Mouse (Mus musculus) gastrocnemius, adult 18-20 months (tissue): ENCODE measurements at regions not wholly inside any gene's neighbourhood (a gene's known extent, or its start where the extent isn't known, plus 50 kb on each side); places are given as distances from the start of the nearest gene placed in this dataset.

Experiments used
- DNase-seq: peaks from one replicate; pipeline ENCODE4 v3.0.0; 2021; ENCODE audit warnings: low spot score

DNA sequence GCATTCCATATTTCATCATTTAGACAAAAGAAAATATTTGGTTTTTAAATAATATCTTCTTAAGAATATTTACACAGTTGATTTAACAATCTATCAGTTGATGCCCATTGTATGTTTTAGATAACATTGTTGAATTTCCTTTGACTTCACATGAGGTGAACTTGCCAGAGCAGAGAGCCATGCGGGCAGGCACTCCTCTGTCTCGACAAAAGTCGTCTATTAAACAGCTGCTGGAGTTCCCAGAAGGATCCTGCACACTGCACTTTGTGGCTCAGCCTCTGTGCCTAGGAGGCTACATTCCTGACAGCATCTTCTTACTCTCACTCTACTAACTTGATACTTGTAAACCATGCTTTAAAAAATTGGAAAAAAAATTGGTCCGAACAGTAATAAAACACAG is 221.7 kb upstream of the Pde3a start:
- no peak for DNase-seq

- DNase-seq: no peak
Observed at GRCm38 (mm10) chr6:141027787-141028186, 221.3 kb upstream of the Pde3a start.

DNA sequence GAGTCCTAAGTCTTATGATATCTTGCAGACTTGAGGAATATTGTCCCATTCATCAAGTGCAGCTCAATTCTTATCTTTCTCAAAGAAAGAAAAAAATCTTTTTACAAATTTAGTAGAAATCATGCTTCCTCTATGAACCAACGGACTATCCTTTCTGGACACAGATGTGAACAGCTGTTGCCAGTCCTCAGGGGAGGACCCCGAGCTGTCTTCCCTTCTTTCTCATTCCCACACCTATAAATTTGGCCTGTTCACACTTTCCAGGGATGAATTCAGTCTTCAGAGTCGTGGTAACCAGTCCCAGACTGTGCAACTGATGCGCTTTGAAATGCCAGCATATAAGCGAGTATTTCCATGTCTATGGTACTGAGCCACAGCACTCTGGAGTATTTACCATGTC is 214.2 kb upstream of the Pde3a start:
- DNase-seq: no peak

DNA sequence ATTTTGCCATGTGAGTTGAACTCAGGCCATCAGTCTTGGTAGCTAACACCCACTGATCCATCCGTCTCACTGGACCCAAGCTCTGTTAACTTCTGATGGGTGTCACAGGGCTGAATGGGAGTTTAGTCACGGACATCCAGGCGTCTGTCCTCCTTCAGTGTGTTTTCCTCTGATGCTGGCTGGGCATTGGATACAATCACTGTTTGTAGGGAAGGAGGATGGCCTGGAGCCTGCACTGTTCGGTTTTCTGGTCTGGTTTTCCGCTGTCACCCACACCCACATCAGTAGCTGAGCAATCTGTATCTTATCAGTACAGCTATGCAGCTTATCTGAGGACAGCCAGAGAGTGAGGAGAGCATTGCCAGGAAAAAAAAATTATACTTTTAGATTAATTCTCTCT is 207.7 kb upstream of the Pde3a start:
- peak; percentile 2 for DNase-seq

DNA sequence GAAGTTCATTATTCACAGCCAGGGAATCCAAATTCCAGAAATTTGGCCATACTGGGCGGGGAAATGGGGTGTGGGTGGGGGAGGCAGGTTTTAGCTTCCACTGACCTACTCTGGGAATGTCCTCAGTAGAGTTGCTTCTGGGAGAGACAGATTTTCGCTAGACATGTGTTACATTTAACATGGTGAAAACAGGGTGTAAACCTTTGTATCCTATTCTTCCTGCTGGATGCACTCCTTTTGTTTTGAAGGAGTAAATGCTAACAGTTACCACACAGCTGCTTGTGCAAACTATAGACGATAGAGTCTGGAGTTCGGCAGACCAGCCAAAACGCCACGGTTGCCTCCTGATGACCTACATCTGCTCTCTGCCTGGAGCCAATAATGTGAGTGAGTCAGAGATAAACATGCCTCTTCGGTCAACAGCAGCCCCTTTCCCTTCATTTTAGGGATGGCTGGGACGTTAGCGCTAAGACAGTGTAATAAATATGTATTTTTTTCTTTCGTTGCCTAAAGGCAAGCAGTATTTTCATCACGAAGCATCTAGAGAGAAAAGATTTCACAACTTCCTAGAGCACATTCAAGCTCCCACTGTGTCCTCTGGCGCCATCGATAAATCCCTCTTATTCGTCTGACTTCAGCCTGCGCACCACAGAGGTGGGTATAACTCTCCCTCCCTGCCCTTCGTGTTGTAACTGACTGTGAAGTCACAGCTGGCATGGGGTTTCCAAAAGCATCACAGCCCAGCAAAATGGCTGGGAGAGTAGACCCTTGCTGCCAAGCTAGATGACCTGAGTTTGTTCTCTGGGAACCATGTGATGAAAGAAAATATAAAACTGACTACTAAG is 207.1 kb upstream of the Pde3a start:
- DNase-seq: peak; percentile 22

DNA sequence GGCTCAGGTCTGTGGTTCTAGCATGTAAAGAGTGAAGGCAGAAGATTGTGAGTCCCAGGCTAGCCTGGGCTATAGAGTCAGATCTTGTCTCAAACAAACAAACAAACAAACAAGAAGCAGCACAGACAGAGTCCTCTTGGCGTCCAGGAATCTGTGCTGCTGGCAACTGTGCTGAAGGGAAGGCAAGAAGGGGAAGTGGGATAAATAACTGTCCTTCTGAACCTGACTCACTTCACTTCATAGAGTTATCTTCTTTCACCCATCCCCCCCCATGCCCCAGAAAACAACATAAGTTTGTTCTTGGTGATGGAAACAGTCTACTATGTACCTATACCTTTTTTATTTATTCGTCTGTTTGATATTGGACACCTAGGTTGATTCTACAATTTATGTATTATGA is 200.8 kb upstream of the Pde3a start:
- no peak for DNase-seq

- no peak for DNase-seq
Observed at GRCm38 (mm10) chr6:141050038-141050684, 198.9 kb upstream of the Pde3a start.

DNA sequence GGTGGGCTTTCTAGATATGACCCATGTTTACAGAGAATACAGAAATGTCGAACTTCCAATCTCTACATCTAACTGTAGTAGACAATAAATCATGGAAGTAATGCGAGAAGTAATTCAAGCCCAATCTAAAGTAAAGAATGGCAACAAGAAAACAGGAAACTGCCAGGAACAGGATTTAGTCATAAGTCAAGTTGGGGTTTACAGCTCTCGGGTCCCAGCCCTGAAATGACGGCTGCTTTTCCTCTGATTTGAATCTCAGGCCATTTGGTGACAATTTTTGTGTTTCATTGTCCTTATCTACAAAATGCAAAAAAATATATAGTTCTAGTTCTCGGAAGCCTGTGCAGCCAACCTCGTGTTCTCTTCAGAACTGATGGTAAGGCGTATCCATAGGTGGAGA is 195.0 kb upstream of the Pde3a start:
- DNase-seq: no peak

DNA sequence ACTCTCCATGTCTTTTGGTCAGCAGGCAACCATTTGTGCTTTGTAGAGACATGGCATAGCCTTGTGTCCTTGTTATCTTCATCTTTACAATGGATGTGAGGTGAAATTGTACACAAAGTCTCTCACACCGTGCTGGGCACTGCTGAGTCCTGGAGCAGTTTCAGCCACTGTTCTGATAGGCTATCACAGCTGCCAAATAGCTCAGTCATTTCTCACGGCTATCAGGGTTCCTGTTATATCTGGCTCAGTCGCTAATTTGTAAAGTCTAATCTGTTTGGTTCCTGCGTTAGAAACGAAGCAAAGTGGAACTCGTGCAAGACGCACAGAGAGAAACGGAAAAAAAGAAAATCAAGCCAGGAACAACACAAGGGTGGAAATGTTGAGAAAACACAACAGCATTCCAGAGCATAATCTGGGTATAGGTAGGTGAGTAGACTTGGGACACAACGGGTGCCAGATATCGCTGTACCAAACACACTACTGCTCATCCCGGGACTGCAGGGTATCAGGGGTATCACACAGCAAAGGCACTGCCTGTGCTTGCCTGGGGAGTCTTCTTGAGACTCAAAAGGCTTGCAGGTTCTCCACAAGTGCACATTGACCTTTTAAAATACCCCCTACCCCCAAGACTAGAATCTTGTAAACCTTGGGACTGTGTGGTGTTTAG is 189.7 kb upstream of the Pde3a start:
- no peak for DNase-seq

GRCm38 (mm10) chr6:141065724-141066123 is 183.3 kb upstream of the Pde3a start:
- no peak for DNase-seq

GRCm38 (mm10) chr6:141068861-141069467 is 180.1 kb upstream of the Pde3a start:
- DNase-seq: no peak

GRCm38 (mm10) chr6:141069896-141070295 is 179.2 kb upstream of the Pde3a start:
- DNase-seq: no peak

DNA sequence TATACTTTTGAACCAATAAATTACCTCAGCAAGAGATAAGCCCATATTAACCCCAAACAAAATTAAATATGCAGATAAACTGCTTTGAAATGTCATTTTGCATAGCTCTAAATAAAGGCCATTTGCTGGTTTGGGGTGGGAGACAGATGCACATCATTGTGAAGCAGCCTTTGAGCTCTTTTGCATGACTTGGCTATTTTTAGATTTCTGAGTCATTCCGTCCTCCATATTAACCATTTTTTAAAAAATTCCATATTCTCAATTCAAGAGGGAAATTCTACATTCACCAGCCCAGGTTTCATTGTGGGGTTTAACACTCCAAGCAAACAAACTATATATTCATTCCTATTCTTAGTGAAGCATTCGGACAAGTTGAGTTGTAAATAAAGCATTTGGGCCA is 177.6 kb upstream of the Pde3a start:
- DNase-seq: no peak

- no peak for DNase-seq
Observed at GRCm38 (mm10) chr6:141091076-141091780, 157.8 kb upstream of the Pde3a start.

DNA sequence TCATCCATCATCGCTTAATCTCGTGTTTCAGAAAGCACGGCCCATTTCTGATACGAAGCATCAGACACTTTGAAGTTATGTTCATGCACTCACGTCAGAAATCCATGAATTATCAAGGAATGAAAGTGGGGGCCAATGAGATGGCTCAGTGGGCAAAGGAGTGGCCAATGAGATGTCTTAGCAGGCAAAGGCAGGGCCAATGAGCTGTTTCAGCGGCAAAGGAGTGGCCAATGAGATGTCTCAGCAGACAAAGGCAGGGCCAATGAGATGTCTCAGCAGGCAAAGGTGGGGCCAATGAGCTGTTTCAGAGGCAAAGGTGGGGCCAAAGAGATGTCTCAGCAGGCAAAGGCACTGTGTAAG is 157.3 kb upstream of the Pde3a start:
- DNase-seq: no peak

- DNase-seq: no peak
Observed at GRCm38 (mm10) chr6:141097338-141098122, 151.5 kb upstream of the Pde3a start.

DNA sequence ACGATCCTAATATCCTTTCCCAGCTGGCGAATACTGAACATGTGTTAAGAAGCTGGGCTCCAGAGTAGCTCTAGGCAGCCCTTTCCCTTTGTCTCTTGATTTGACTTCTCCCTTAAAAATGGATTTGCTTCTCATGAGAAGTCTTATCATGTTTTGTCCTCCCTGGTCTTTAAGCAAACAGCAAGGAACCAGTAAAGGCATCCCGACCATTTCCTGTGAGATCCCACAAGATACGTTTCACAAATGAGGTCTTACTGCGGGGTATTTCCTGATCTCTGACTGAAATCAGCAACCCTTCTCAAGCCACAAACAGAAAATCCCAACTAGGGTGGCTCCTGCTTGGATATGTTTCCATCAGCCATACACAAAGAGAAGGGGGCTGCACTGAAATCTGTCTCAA is 130.8 kb upstream of the Pde3a start:
- DNase-seq: no peak

DNA sequence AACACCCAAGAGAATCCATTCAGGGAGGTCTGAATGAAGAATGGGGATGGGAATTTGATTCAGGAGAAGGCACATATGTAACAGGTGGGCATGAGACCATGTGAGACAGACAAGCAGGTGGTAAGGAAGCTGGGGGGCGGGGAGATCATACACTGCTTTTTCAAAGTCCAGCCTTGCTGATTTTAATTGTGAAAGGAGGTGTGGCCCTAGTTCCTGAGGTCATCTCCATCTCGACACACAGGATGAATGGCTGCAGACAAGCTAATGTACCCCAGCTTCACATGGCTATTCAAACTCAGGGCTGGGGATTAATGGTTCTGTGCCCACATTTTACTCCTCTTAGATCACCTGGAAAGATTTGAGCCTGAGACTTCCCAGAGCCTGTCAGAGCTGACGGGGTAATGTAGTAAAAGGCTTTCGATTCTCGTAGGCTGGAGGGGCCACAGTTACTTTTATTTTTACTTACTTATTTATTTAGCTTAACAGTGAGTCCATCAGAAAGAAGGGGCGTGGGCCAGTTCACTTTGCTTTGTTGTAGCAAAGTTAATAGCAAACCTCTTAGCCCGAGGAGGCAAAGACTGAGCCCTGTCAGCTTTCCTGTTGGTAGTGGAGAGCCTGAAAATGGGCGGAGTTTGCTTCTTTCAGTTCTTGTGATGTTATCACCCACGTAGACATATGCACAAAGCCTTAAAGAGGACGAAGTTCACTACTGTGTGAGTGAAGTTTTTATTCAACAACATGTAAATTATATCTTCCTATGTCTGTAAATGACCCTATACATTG is 122.3 kb upstream of the Pde3a start:
- no peak for DNase-seq

GRCm38 (mm10) chr6:141129596-141129995 is 119.5 kb upstream of the Pde3a start:
- DNase-seq: no peak

GRCm38 (mm10) chr6:141134176-141134575 is 114.9 kb upstream of the Pde3a start:
- DNase-seq: no peak
